Mouse (Mus musculus): ENCODE measurements around the gene Sprr1b.
"Not testable (repeated sequence)": the region's sequence is repeated elsewhere in the genome, so short reads cannot be mapped to it uniquely, and the experiment has no call there.

Gene Sprr1b

GRCm38 (mm10) chr3:92438689-92439088 is at the start of gene Sprr1b:
Sprr1b (minus strand) TSS chr3:92438789.
- DNase-seq: no peak

- DNase-seq: no peak
These were observed 47.7 kb upstream of the Sprr1b start for GRCm38 (mm10) chr3:92486307-92486706.

GRCm38 (mm10) chr3:92485863-92486262 is 47.3 kb upstream of the Sprr1b start, which contains the start of gene Sprr1a:
Sprr1a (minus strand) TSS chr3:92485895.
- no peak for DNase-seq

GRCm38 (mm10) chr3:92481249-92481648 is 42.7 kb upstream of the Sprr1b start:
- DNase-seq: not testable (repeated sequence)

- DNase-seq: no peak
These were observed 31.5 kb upstream of the Sprr1b start for GRCm38 (mm10) chr3:92470111-92470510.

GRCm38 (mm10) chr3:92467424-92467823 is 28.8 kb upstream of the Sprr1b start:
- DNase-seq: no peak

- DNase-seq: no peak
These were observed 28.0 kb upstream of the Sprr1b start for GRCm38 (mm10) chr3:92466576-92466975.

- DNase-seq: no peak
These were observed 20.0 kb upstream of the Sprr1b start, which contains the start of gene Sprr3 for GRCm38 (mm10) chr3:92458620-92459019. Sprr3 (minus strand) TSS chr3:92458720.

GRCm38 (mm10) chr3:92455151-92455550 is 16.6 kb upstream of the Sprr1b start:
- DNase-seq: no peak

- no peak for DNase-seq
These were observed 1.6 kb upstream of the Sprr1b start for GRCm38 (mm10) chr3:92440177-92440576.

GRCm38 (mm10) chr3:92432282-92432681 is 6.3 kb downstream of the Sprr1b start, which contains the start of gene Sprr2k:
Sprr2k (plus strand) TSS chr3:92432582.
- DNase-seq: no peak

- DNase-seq: no peak
These were observed 9.3 kb downstream of the Sprr1b start, which contains the start of gene Gm9774 for GRCm38 (mm10) chr3:92429323-92429722. Gm9774 (minus strand) TSS chr3:92429423.

- no peak for DNase-seq
These were observed 20.8 kb downstream of the Sprr1b start, which contains the start of gene Sprr2j-ps for GRCm38 (mm10) chr3:92417782-92418181. Sprr2j-ps (plus strand) TSS chr3:92418082.

GRCm38 (mm10) chr3:92407691-92408090 is 30.9 kb downstream of the Sprr1b start, which contains the start of gene Sprr2i:
Sprr2i (plus strand) TSS chr3:92407991.
- no peak for DNase-seq

GRCm38 (mm10) chr3:92394301-92394700 is 44.3 kb downstream of the Sprr1b start:
- no peak for DNase-seq

Data from lung, postnatal 4 days (tissue).